Mouse (Mus musculus): ENCODE measurements at regions not wholly inside any gene's neighbourhood (a gene's known extent, or its start where the extent isn't known, plus 50 kb on each side); places are given as distances from the start of the nearest gene placed in this dataset.

- DNase-seq (ENCODE audit: low spot score) = no peak
- intact Hi-C loops (cut with DNase I) = no loop called here
Observed at GRCm38 (mm10) chrX:10770575-10770974, 55.8 kb downstream of the Mid1ip1 start.

GRCm38 (mm10) chrX:10775714-10776515 lies 61.1 kb downstream of the Mid1ip1 start:
- intact Hi-C loops (cut with DNase I) = no loop called here
- no peak for DNase-seq (ENCODE audit: low spot score)

- DNase-seq (ENCODE audit: low spot score) = no peak
- intact Hi-C loops (cut with DNase I) = no loop called here
Observed at GRCm38 (mm10) chrX:10776516-10776818, 61.7 kb downstream of the Mid1ip1 start.

GRCm38 (mm10) chrX:10778014-10778413 lies 63.2 kb downstream of the Mid1ip1 start:
- no peak for DNase-seq (ENCODE audit: low spot score)
- intact Hi-C loops (cut with DNase I) = no loop called here

GRCm38 (mm10) chrX:10786359-10786758 lies 71.5 kb downstream of the Mid1ip1 start:
- no peak for DNase-seq (ENCODE audit: low spot score)
- intact Hi-C loops (cut with DNase I) = no loop called here

- intact Hi-C loops (cut with DNase I) = no loop called here
- no peak for DNase-seq (ENCODE audit: low spot score)
Observed at GRCm38 (mm10) chrX:10787057-10787456, 72.2 kb downstream of the Mid1ip1 start.

GRCm38 (mm10) chrX:10820313-10820920 lies 105.6 kb downstream of the Mid1ip1 start:
- intact Hi-C loops (cut with DNase I) = no loop called here
- DNase-seq (ENCODE audit: low spot score) = no peak

GRCm38 (mm10) chrX:10833681-10834080 lies 118.9 kb downstream of the Mid1ip1 start:
- no peak for DNase-seq (ENCODE audit: low spot score)
- intact Hi-C loops (cut with DNase I) = no loop called here

- intact Hi-C loops (cut with DNase I) = no loop called here
- DNase-seq (ENCODE audit: low spot score) = no peak
Observed at GRCm38 (mm10) chrX:10857089-10857488, 142.3 kb downstream of the Mid1ip1 start.

GRCm38 (mm10) chrX:10857668-10858067 lies 142.9 kb downstream of the Mid1ip1 start:
- DNase-seq (ENCODE audit: low spot score) = no peak
- intact Hi-C loops (cut with DNase I) = no loop called here

- intact Hi-C loops (cut with DNase I) = no loop called here
- no peak for DNase-seq (ENCODE audit: low spot score)
Observed at GRCm38 (mm10) chrX:10871613-10872012, 156.8 kb downstream of the Mid1ip1 start.

GRCm38 (mm10) chrX:10877856-10878255 lies 163.0 kb downstream of the Mid1ip1 start:
- intact Hi-C loops (cut with DNase I) = no loop called here
- no peak for DNase-seq (ENCODE audit: low spot score)

- DNase-seq (ENCODE audit: low spot score) = no peak
- intact Hi-C loops (cut with DNase I) = no loop called here
Observed at GRCm38 (mm10) chrX:10878922-10879321, 164.1 kb downstream of the Mid1ip1 start.

- DNase-seq (ENCODE audit: low spot score) = no peak
- intact Hi-C loops (cut with DNase I) = no loop called here
Observed at GRCm38 (mm10) chrX:10883729-10884464, 169.1 kb downstream of the Mid1ip1 start.

GRCm38 (mm10) chrX:10892815-10893214 lies 178.0 kb downstream of the Mid1ip1 start:
- intact Hi-C loops (cut with DNase I) = no loop called here

GRCm38 (mm10) chrX:10896193-10896955 lies 181.6 kb downstream of the Mid1ip1 start:
- intact Hi-C loops (cut with DNase I) = no loop called here
- DNase-seq (ENCODE audit: low spot score) = no peak

More at GRCm38 (mm10) chrX:10892815-10893214, 178.0 kb downstream of the Mid1ip1 start:
- DNase-seq (ENCODE audit: low spot score) = no peak

GRCm38 (mm10) chrX:10902686-10903085 lies 187.9 kb downstream of the Mid1ip1 start:
- intact Hi-C loops (cut with DNase I) = loop anchor here (10.0 kb wide), 1 partner anchor 188 kb away; the partner anchor contains the start of gene Mid1ip1
- no peak for DNase-seq (ENCODE audit: low spot score)

GRCm38 (mm10) chrX:10904072-10904471 lies 189.3 kb downstream of the Mid1ip1 start:
- DNase-seq (ENCODE audit: low spot score) = peak; percentile 3
- intact Hi-C loops (cut with DNase I) = loop anchor here (10.0 kb wide), 1 partner anchor 189 kb away; the partner anchor contains the start of gene Mid1ip1

GRCm38 (mm10) chrX:10904889-10905288 lies 190.1 kb downstream of the Mid1ip1 start:
- DNase-seq (ENCODE audit: low spot score) = no peak
- intact Hi-C loops (cut with DNase I) = loop anchor here (10.0 kb wide), 1 partner anchor 190 kb away; the partner anchor contains the start of gene Mid1ip1

Data from heart, postnatal 25 days (tissue).